Mouse (Mus musculus): ENCODE results near the gene Mpst. TPM values are rescaled to one million over a fixed set of nuclear protein-coding genes. Genes with fewer than 3 reads are reported as not detected.

The Mpst gene
- polyA plus RNA-seq, 1 experiment = 6.4 TPM

DNA sequence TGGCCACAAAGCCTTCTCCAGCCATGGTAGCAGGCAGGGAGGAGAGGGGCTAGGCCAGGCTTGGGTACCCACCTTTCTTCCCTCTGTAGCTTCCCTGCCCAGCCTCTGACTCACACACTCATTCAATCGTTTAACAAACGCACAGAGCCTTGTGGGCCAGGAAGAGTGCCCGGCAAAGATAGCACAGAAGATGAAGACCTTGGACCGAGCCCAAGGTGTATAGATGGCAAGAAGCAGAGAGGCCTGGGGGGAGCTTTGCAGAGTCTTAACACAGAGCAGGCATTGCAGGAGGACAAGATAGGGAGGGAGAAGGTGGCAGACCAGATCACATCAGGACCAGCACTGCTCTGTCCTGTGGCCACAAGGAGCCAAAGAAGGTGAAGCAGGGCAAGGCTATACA lies 49.0 kb downstream of the Mpst start:
- no peak overlapping the region for H3K27ac ChIP-seq (ENCODE audit: control insufficient read depth, insufficient read depth, low read depth, low read length)
- TF ChIP-seq POLR2A (IDR thresholded peaks at IDR 0.05; ENCODE audit: control insufficient read depth, low read depth, low read length) (no peak), CTCF (IDR thresholded peaks at IDR 0.05; ENCODE audit: control insufficient read depth, insufficient read depth, insufficient replicate concordance, low read depth, low read length) (no peak)
- no peaks in the 10 kb centered on the region for H3K27me3 ChIP-seq (ENCODE audit: control insufficient read depth, insufficient read depth, low read length)
- H3K4me3 ChIP-seq (ENCODE audit: control insufficient read depth, low read depth, low read length) = no peak overlapping the region
- H3K4me1 ChIP-seq (ENCODE audit: control insufficient read depth, insufficient read depth, low read length) = peaks cover 2% of the 10 kb centered on the region; the same call in 1 of the 2 replicates
- no peaks in the 10 kb centered on the region for H3K36me3 ChIP-seq (ENCODE audit: control insufficient read depth, insufficient read depth, low read length)

DNA sequence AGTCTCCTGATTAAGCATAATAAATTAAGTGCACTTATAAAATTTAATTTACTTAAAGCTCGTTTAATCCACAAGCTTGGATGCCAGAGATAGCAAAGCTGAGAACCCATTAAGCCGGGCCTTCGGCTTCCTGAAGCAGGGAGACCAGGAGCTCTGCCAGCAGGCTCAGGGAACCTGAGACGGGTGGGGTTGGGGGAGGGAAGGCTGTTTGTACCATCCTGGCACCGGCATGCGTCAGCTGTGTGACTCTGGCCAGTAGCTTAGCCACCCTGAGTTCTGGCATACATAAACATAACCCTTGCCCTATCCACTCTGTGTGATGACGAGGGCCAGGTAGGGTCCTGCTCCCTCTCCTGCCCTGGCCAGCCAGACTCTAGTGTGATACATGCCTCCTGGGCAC lies 49.8 kb downstream of the Mpst start:
- Histone ChIP-seq H3K36me3 (ENCODE audit: control insufficient read depth, insufficient read depth, low read length) (no peaks in the 10 kb centered on the region), H3K4me1 (ENCODE audit: control insufficient read depth, insufficient read depth, low read length) (no peaks in the 10 kb centered on the region), H3K27ac (ENCODE audit: control insufficient read depth, insufficient read depth, low read depth, low read length) (no peak overlapping the region), H3K27me3 (ENCODE audit: control insufficient read depth, insufficient read depth, low read length) (no peaks in the 10 kb centered on the region), H3K4me3 (ENCODE audit: control insufficient read depth, low read depth, low read length) (no peak overlapping the region)
- TF ChIP-seq POLR2A (IDR thresholded peaks at IDR 0.05; ENCODE audit: control insufficient read depth, low read depth, low read length) (no peak), CTCF (IDR thresholded peaks at IDR 0.05; ENCODE audit: control insufficient read depth, insufficient read depth, insufficient replicate concordance, low read depth, low read length) (no peak)

DNA sequence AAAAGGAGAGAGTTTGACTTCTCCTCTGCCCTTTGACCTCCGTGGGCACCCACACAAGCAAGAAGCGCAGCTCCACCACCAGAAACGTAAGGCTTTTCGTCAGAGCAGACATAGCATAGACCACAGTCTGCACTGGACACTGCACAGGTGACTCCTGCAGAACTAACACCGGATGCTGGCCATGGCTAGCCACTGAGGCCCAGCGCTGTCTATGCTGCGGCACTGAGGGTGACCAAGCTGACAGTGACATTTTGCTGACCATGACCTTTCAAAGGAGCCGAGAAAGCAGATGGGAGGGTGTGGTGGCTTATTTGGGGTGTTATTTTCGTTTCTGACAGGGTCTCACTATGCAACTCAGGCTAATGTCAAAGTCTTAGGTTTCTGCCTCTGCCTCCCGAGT lies 51.0 kb downstream of the Mpst start:
- Histone ChIP-seq H3K4me1 (ENCODE audit: control insufficient read depth, insufficient read depth, low read length) (no peaks in the 10 kb centered on the region), H3K4me3 (ENCODE audit: control insufficient read depth, low read depth, low read length) (no peak overlapping the region), H3K27me3 (ENCODE audit: control insufficient read depth, insufficient read depth, low read length) (no peaks in the 10 kb centered on the region), H3K36me3 (ENCODE audit: control insufficient read depth, insufficient read depth, low read length) (no peaks in the 10 kb centered on the region), H3K27ac (ENCODE audit: control insufficient read depth, insufficient read depth, low read depth, low read length) (no peak overlapping the region)
- TF ChIP-seq POLR2A (IDR thresholded peaks at IDR 0.05; ENCODE audit: control insufficient read depth, low read depth, low read length) (no peak), CTCF (IDR thresholded peaks at IDR 0.05; ENCODE audit: control insufficient read depth, insufficient read depth, insufficient replicate concordance, low read depth, low read length) (no peak)

DNA sequence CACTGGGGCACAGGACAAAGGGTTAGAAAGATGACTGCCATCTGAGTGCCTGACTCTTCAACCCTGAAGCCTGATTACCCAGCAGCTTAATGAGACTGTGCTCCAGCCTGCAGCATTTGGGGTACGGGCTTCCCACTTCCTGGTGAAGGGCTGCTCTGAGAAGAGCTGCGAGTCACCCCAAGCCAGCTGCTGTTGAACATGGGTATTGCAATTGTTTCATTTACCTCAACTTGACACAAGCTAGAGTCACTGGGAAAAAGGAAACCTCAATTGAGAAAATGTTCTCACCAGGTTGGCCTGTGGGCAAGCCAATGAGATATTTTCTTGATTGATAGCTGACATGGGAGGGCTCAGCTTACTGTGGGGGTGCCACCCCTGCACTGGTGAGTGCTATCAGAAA lies 56.8 kb downstream of the Mpst start:
- no peaks in the 10 kb centered on the region for H3K27me3 ChIP-seq (ENCODE audit: control insufficient read depth, insufficient read depth, low read length)
- H3K36me3 ChIP-seq (ENCODE audit: control insufficient read depth, insufficient read depth, low read length) = no peaks in the 10 kb centered on the region
- H3K4me3 ChIP-seq (ENCODE audit: control insufficient read depth, low read depth, low read length) = no peak overlapping the region
- no peak for TF ChIP-seq CTCF (IDR thresholded peaks at IDR 0.05; ENCODE audit: control insufficient read depth, insufficient read depth, insufficient replicate concordance, low read depth, low read length)
- no peak for TF ChIP-seq POLR2A (IDR thresholded peaks at IDR 0.05; ENCODE audit: control insufficient read depth, low read depth, low read length)
- no peak overlapping the region for H3K27ac ChIP-seq (ENCODE audit: control insufficient read depth, insufficient read depth, low read depth, low read length)
- no peaks in the 10 kb centered on the region for H3K4me1 ChIP-seq (ENCODE audit: control insufficient read depth, insufficient read depth, low read length)

Other genes starting within 250 kb of the Mpst start
- gene Ift27, start 232.3 kb upstream of the Mpst start, polyA plus RNA-seq (2012; rRNA removed) = 62.2 and 75.4 TPM in 2 replicates
- not detected in 2 replicates for gene Pvalb, start 200.0 kb upstream of the Mpst start, polyA plus RNA-seq (2012; rRNA removed)
- 0.68 and 1.9 TPM in 2 replicates for gene Ncf4, start 161.6 kb upstream of the Mpst start, polyA plus RNA-seq (2012; rRNA removed)
- 1.9 and 2.1 TPM in 2 replicates for gene Csf2rb2, start 100.7 kb upstream of the Mpst start, polyA plus RNA-seq (2012; rRNA removed)
- 0.95 and 1.1 TPM in 2 replicates for gene Csf2rb, start 80.7 kb upstream of the Mpst start, polyA plus RNA-seq (2012; rRNA removed)
- gene Tex33, start 10.5 kb upstream of the Mpst start, polyA plus RNA-seq (2012; rRNA removed) = 1,340 and 1,395 TPM in 2 replicates
- gene Tst, start 509 bp upstream of the Mpst start, polyA plus RNA-seq (2012; rRNA removed) = 29.8 and 38.6 TPM in 2 replicates
- gene Kctd17, start 22.1 kb downstream of the Mpst start, polyA plus RNA-seq (2012; rRNA removed) = 12.2 and 12.3 TPM in 2 replicates
- 0.74 and 1.4 TPM in 2 replicates for gene Tmprss6, start 62.2 kb downstream of the Mpst start, polyA plus RNA-seq (2012; rRNA removed)
- 0.47 and 0.59 TPM in 2 replicates for gene Il2rb, start 88.9 kb downstream of the Mpst start, polyA plus RNA-seq (2012; rRNA removed)
- 8.2 and 9.8 TPM in 2 replicates for gene C1qtnf6, start 125.0 kb downstream of the Mpst start, polyA plus RNA-seq (2012; rRNA removed)
- 6.0 and 7.0 TPM in 2 replicates for gene Sstr3, start 138.3 kb downstream of the Mpst start, polyA plus RNA-seq (2012; rRNA removed)
- gene Rac2, start 166.4 kb downstream of the Mpst start, polyA plus RNA-seq (2012; rRNA removed) = 5.5 and 9.6 TPM in 2 replicates
- 1.4 and 1.9 TPM in 2 replicates for gene Cyth4, start 190.6 kb downstream of the Mpst start, polyA plus RNA-seq (2012; rRNA removed)

Measured in testis, adult 2 months (tissue).